Comparison of ENCODE assay signal across 13 mouse cellular contexts in genomic region chr17:71997680-71998079, GRCm38 (mm10).
DNase-seq lines count a peak whose midpoint lies in the region; ATAC-seq and TF ChIP-seq lines count a peak whose summit lies in the region.
"Had no signal": no experiment of that assay in that cellular context is flagged by ENCODE, and none has a peak within 500 bp of the region (broad histone marks: within the 10 kb centered on the region; RNA-seq: fewer than 3 reads in every experiment).

No protein-coding gene starts in this region.

- H3K9me3 ChIP-seq in heart, embryonic 12.5 days (replicated peaks), result no peaks in the 10 kb centered on the region
- H3K9me3 ChIP-seq: lung, embryonic 15.5 days; midbrain, embryonic 12.5 days had no signal

- H3K79me2 ChIP-seq in myocyte (ENCODE audit: control insufficient read depth, insufficient read depth), result no peaks in the 10 kb centered on the region

- TF ChIP-seq POLR2A in myocyte (IDR thresholded peaks at IDR 0.05; ENCODE audit: insufficient read length, low read depth), result no peak

- ATAC-seq in heart, embryonic 12.5 days (ENCODE audit: insufficient number of reproducible peaks, low FRiP score), result no peak
- ATAC-seq in frontal cortex, adult (ENCODE audit: low TSS enrichment), result peak; percentile 100
- ATAC-seq in megakaryocyte, adult 5-6 weeks (ENCODE audit: poor library complexity, severe bottlenecking), result no peak

- H3K27ac ChIP-seq in heart, embryonic 12.5 days (ENCODE audit: poor library complexity, severe bottlenecking), result no peak overlapping the region
- H3K27ac ChIP-seq: lung, embryonic 15.5 days; midbrain, embryonic 12.5 days had no signal

- no peak overlapping the region for H3K9ac ChIP-seq in heart, embryonic 12.5 days
- H3K9ac ChIP-seq: lung, embryonic 15.5 days; midbrain, embryonic 12.5 days had no signal

- H3K4me3 ChIP-seq in heart, embryonic 12.5 days, result no peak overlapping the region
- peak overlapping the region; percentile 7 for H3K4me3 ChIP-seq in myocyte
- H3K4me3 ChIP-seq: lung, embryonic 15.5 days; midbrain, embryonic 12.5 days had no signal

- WGBS in heart, embryonic 12.5 days, result 63% methylated on average over 3 of the region's 3 CpGs

- H3K4me1 ChIP-seq in heart, embryonic 12.5 days (replicated peaks), result no peaks in the 10 kb centered on the region; the same call in 1 of the 2 replicates
- H3K4me1 ChIP-seq: lung, embryonic 15.5 days; midbrain, embryonic 12.5 days had no signal

- no peak overlapping the region for H3ac ChIP-seq in myocyte (ENCODE audit: control insufficient read depth, insufficient read length)

- DNase-seq in heart, adult 18-20 months, result peak; percentile 6 to 10
- peak; percentile 83 for DNase-seq in 3T3-L1 (ENCODE audit: low read depth, low spot score)
- no peak for DNase-seq in retina, embryonic 14.5 days (ENCODE audit: low spot score)
- DNase-seq in spleen, postnatal 10 days (ENCODE audit: low spot score in 2 of 2), result no peak
- DNase-seq: cerebellum, postnatal 14 days; kidney, adult 9 months; retina, postnatal 1 day had no signal

- no peaks in the 10 kb centered on the region for H3K36me3 ChIP-seq in heart, embryonic 12.5 days
- no peaks in the 10 kb centered on the region for H3K36me3 ChIP-seq in myocyte (ENCODE audit: control insufficient read depth, insufficient read depth)
- H3K36me3 ChIP-seq: lung, embryonic 15.5 days; midbrain, embryonic 12.5 days had no signal

- no peaks in the 10 kb centered on the region for H3K27me3 ChIP-seq in heart, embryonic 12.5 days (replicated peaks)
- H3K27me3 ChIP-seq in myocyte (ENCODE audit: control insufficient read depth, insufficient read depth, insufficient read length), result no peaks in the 10 kb centered on the region
- H3K27me3 ChIP-seq: lung, embryonic 15.5 days; midbrain, embryonic 12.5 days had no signal

- H3K4me2 ChIP-seq in heart, embryonic 12.5 days, result no peak overlapping the region
- H3K4me2 ChIP-seq in myocyte (ENCODE audit: low read depth), result peak overlapping the region; percentile 58
- H3K4me2 ChIP-seq: lung, embryonic 15.5 days; midbrain, embryonic 12.5 days had no signal

TF ChIP-seq in myocyte, 11 proteins besides CTCF, POLR2A, EP300 and RAD21:
- TF ChIP-seq MAX (IDR thresholded peaks at IDR 0.05; ENCODE audit: low read depth) (no peak), CEBPB (IDR thresholded peaks at IDR 0.05; ENCODE audit: insufficient read depth, poor library complexity, severe bottlenecking) (no peak), MYOG (IDR thresholded peaks at IDR 0.05; ENCODE audit: control insufficient read depth in 1 of 3, insufficient read depth in 1 of 3, insufficient read length in 2 of 3, low read depth in 2 of 3) (no peak), E2F4 (IDR thresholded peaks at IDR 0.05; ENCODE audit: insufficient read depth) (no peak), REST (IDR thresholded peaks at IDR 0.05; ENCODE audit: insufficient read depth, insufficient read length) (no peak), TCF12 (IDR thresholded peaks at IDR 0.05; ENCODE audit: insufficient read depth, poor library complexity, severe bottlenecking) (no peak), POLR2AphosphoS2 (IDR thresholded peaks at IDR 0.05; ENCODE audit: insufficient read length, low read depth) (no peak), SRF (IDR thresholded peaks at IDR 0.05; ENCODE audit: control insufficient read depth, insufficient read length, low read depth) (no peak), USF1 (IDR thresholded peaks at IDR 0.05; ENCODE audit: low read depth) (no peak), MYOD1 (IDR thresholded peaks at IDR 0.05; ENCODE audit: control insufficient read depth in 1 of 3, insufficient read length in 2 of 3, low read depth in 2 of 3) (no peak), TCF3 (IDR thresholded peaks at IDR 0.05; ENCODE audit: insufficient read length, low read depth) (no peak)

Comparison
In these comparisons a context has a peak if more than half of its experiments do, and no peak if none do; other contexts are left out.
1. DNase-seq: peak in heart, adult 18-20 months (2 of 2) and 3T3-L1 (single experiment); none in retina, embryonic 14.5 days (single experiment) and spleen, postnatal 10 days (0 of 2).